Mouse (Mus musculus) intestine, embryonic 16.5 days (tissue): ENCODE measurements around the gene Cdkl1. TPM values are rescaled to one million over a fixed set of nuclear protein-coding genes. Genes with fewer than 3 reads are reported as not detected.

ENCODE experiments used
- ATAC-seq: fragments of 200-750 bp; cut with Nextera tagmentation; 2 replicates; pipeline ENCODE4 v1.8.0; 2017; ENCODE audit warnings: moderate TSS enrichment, moderate library complexity
- H3K27ac ChIP-seq: fragments of 300-500 bp; sonication (generic); 2 replicates; pipeline ENCODE4 v1.5.1; 2014; ENCODE audit warnings: mild to moderate bottlenecking, low read length
- H3K27me3 ChIP-seq: fragments of 300-500 bp; sonication (generic); replicated peaks from 2 replicates; pipeline ENCODE4 v1.6.1; 2014; ENCODE audit warnings: low read length, control low read depth, mixed read lengths; ENCODE audit not compliant: control insufficient read depth, insufficient read depth
- H3K36me3 ChIP-seq: fragments of 300-500 bp; sonication (generic); 2 replicates; pipeline ENCODE4 v1.6.1; 2014; ENCODE audit warnings: low read length, control low read depth; ENCODE audit not compliant: control insufficient read depth, insufficient read depth
- H3K4me1 ChIP-seq: fragments of 300-500 bp; sonication (generic); 2 replicates; pipeline ENCODE4 v1.6.1; 2014; ENCODE audit warnings: low read length, control low read depth, mixed read lengths; ENCODE audit not compliant: control insufficient read depth, insufficient read depth
- H3K4me2 ChIP-seq: fragments of 300-500 bp; sonication (generic); 2 replicates; pipeline ENCODE4 v1.6.1; 2014; ENCODE audit warnings: low read depth, low read length, control low read depth
- H3K4me3 ChIP-seq: fragments of 300-500 bp; sonication (generic); 2 replicates; pipeline ENCODE4 v1.5.1; 2014; ENCODE audit warnings: mild to moderate bottlenecking, low read length
- H3K9ac ChIP-seq: fragments of 300-500 bp; sonication (generic); 2 replicates; pipeline ENCODE4 v1.6.1; 2014; ENCODE audit warnings: low read depth, low read length
- H3K9me3 ChIP-seq: fragments of 300-500 bp; sonication (generic); 2 replicates; pipeline ENCODE4 v1.6.1; 2016; ENCODE audit warnings: low read length, control low read depth; ENCODE audit not compliant: control insufficient read depth
- whole genome bisulfite sequencing: fragments of 180-500 bp; shearing (Covaris S2); extraction: QIAGEN DNeasy Blood & Tissue Kit; methylation state at CpG from one replicate; pipeline ENCODE4 v1.1.7; 2014; 5-methylcytosine and 5-hydroxymethylcytosine counted together
- polyA plus RNA-seq: library from polyadenylated mRNA; unstranded; fragments of >200 nt; fragmentation: Nextera tagmentation; extraction: Ambion mirVana; gene quantifications from 2 replicates; pipeline ENCODE4 v1.2.1, GENCODE M21; 2015

The Cdkl1 gene
- polyA plus RNA-seq, 1 experiment from 2014 or later: 2.2 TPM

DNA sequence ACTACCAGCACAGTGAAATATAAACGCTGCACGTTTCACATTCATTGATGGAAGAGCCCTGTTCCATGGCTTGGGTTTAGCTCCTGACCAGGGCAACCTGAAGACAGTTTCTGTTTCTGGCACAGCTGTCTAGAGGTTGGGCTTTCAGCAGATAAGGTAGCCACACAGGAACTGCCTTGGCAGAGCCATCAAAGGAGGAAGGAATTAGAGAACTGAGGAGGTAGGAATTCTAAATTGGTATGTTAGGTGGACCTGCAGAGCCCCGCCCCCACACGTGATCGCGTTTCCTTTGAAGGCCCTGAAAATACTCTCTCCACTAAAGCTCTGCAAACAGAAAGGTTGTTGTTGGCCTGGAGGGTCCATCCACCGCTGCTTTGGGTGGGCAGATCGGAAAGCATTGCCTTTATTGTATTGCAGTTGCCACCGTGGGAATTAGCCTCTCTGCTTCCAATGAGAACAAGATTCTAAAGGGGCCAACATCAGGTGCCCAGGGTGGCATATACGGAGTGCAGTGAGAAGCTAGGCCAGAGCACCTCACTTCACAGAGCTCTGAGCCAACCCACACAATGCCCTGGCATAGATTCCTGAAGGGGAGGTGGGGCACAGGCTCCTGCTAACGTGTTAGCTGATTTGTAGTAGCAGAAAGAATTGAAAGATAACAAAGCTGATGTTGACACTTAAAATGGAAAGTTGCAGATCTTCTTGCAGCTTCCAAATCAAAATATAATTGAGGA is 14.3 kb downstream of the Cdkl1 start:
- peaks cover 12% of the 10 kb centered on the region; the same call in 1 of the 2 replicates for H3K4me1 ChIP-seq
- H3K27ac ChIP-seq: no peak overlapping the region
- WGBS: 53% methylated on average over 11 of the region's 11 CpGs
- no peaks in the 10 kb centered on the region for H3K36me3 ChIP-seq
- no peak overlapping the region for H3K4me3 ChIP-seq
- no peak overlapping the region for H3K4me2 ChIP-seq
- H3K9me3 ChIP-seq: no peaks in the 10 kb centered on the region
- H3K9ac ChIP-seq: no peak overlapping the region
- no peaks in the 10 kb centered on the region for H3K27me3 ChIP-seq
- peak; percentile 29 for ATAC-seq

DNA sequence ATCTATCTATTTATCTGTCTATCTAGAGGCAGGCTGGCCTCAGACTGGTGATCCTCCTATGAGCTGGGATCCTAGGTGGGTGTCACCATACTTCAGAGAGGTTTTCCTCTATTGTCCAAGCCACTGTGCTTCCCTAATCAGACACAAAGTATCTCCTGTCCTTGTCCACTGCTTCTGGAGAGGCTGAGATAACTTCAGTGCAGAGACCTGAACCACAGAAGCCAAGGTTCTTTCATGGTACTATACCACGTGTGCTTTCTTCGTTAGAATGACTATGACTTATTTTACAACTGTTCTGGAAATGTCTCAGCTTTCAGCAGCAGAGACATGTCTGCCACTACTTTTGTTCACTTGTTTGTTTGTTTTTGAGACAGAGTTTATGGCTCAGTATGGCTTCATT is 22.2 kb downstream of the Cdkl1 start:
- no peak for ATAC-seq
- Histone ChIP-seq H3K4me2 (no peak overlapping the region), H3K4me1 (peaks cover 9% of the 10 kb centered on the region; the same call in 1 of the 2 replicates), H3K27ac (no peak overlapping the region), H3K4me3 (no peak overlapping the region), H3K9ac (no peak overlapping the region), H3K27me3 (no peaks in the 10 kb centered on the region), H3K9me3 (no peaks in the 10 kb centered on the region; the same call in 1 of the 2 replicates), H3K36me3 (no peaks in the 10 kb centered on the region)
- WGBS: 85% methylated on average over 2 of the region's 2 CpGs

DNA sequence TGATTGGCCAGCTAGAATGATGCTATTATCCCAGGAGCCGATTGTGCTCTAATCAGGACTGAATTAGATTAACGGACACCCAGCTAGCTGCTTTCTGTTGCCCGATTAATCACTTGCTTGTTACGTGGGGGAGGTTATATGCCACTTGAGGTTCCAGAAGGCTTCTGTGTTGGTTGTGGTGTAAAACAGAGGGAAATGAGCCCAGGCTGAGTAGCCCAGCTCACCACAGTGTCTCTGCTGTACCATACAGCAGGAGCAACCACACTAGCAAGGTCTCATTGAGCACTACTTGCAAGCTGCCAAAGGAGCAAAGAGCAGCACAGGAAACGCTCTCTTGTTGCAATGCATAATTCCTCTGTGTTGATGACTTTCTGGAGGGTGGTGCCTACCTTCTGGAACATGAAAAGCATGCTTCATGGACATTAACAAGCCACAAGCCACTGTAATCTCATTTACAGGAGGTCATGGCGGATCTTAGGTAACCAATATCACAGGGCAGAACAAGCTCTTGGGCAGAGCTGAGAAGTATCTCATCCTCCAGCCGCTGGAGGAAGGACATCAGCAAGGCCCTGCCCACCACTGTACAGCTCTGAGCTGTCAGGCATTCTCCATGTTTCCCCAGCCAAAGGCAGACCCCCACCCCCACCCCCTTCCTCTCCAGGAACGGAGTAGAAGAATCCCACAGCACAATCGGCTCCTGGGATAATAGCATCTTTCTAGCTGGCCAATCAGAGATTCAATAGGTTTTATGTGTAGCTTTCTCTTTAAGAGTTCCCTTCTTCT is 23.4 kb downstream of the Cdkl1 start:
- Histone ChIP-seq H3K36me3 (no peaks in the 10 kb centered on the region), H3K4me2 (no peak overlapping the region), H3K4me3 (no peak overlapping the region), H3K9ac (no peak overlapping the region), H3K9me3 (no peaks in the 10 kb centered on the region; the same call in 1 of the 2 replicates), H3K27ac (no peak overlapping the region), H3K4me1 (peaks cover 9% of the 10 kb centered on the region; the same call in 1 of the 2 replicates), H3K27me3 (no peaks in the 10 kb centered on the region)
- WGBS: 56% methylated on average over 9 of the region's 9 CpGs
- ATAC-seq: no peak

DNA sequence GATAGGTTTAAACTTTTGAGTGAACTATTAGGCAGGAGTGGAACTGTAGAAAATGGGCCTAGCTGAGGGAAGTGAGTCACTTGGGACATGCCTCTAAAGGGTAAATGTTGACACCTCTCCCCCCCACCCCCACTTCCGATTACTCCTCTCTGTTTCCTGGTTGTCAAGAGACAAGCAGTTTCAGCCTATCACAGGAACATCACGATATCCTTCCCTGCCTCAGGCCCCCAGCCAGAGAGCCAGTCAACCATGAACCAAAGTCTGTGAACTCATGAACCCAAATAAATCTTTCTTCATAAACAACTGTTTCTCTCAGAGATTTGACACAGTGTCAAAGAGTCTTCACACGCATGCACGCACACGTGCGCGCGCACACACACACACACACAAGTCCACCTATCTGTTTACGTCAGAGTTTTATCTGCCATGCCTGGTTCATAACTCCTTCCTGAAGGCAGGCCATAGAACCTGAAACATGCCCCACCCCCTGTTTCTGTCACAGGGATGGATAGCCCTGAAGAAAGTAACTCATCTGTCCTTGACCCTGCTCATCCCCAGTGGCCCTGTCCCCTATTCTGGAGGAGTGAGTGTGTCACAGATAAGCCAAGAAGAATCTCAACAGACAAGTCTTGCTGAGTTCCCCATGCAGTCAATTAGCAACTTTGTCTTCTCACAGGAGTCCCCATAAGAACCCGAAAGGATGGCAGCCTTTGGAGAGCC is 24.7 kb downstream of the Cdkl1 start:
- peaks cover 9% of the 10 kb centered on the region; the same call in 1 of the 2 replicates for H3K4me1 ChIP-seq
- WGBS: 72% methylated on average over 10 of the region's 10 CpGs
- no peak overlapping the region for H3K4me3 ChIP-seq
- H3K36me3 ChIP-seq: no peaks in the 10 kb centered on the region
- no peak overlapping the region for H3K4me2 ChIP-seq
- no peak overlapping the region for H3K27ac ChIP-seq
- no peaks in the 10 kb centered on the region for H3K27me3 ChIP-seq
- no peaks in the 10 kb centered on the region; the same call in 1 of the 2 replicates for H3K9me3 ChIP-seq
- no peak for ATAC-seq
- H3K9ac ChIP-seq: no peak overlapping the region

DNA sequence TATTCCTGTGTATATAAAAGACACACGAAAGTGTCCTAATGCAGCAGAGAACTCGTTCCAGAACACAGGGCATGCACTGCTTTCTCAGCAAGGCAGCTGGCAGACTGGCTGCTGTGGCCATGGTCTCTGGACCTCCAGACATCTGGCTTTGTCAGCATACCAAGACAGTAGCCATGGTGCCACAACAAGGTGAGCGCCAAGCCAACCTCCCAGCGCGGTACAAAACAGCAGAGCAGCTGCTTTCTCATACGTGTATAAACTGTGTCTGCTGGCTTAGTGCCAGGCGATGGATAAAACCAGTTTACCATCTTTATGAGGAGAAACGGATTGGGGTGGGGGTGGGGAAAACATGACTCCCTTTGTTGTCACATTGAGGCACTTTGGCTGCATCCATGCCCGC is 25.5 kb downstream of the Cdkl1 start:
- WGBS: 59% methylated on average over 9 of the region's 9 CpGs
- H3K27me3 ChIP-seq: no peaks in the 10 kb centered on the region
- no peak overlapping the region for H3K27ac ChIP-seq
- ATAC-seq: no peak
- no peak overlapping the region for H3K4me3 ChIP-seq
- no peak overlapping the region for H3K9ac ChIP-seq
- peaks cover 9% of the 10 kb centered on the region; the same call in 1 of the 2 replicates for H3K4me1 ChIP-seq
- H3K36me3 ChIP-seq: no peaks in the 10 kb centered on the region
- H3K9me3 ChIP-seq: no peaks in the 10 kb centered on the region; the same call in 1 of the 2 replicates
- no peak overlapping the region for H3K4me2 ChIP-seq

DNA sequence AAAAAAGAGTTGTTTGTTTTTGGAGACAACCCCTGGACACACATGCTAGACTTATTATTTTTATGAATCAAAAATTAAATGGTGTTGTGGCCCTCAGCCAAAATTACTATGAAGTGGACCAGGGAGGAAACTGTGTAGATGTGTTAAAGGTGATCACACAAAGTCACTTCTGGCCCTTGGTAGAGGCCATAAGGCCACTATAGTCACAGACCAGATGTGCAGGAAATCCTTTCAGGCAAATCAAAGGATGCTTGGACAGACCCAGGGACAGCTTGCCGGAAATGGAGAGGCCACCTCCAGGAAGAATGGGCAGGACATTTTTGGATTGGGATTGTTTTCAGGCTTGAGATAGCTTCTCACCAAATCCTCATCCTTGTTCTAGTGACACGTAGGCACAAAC is 29.5 kb downstream of the Cdkl1 start:
- H3K27ac ChIP-seq: no peak overlapping the region
- peaks cover 21% of the 10 kb centered on the region; the same call in 1 of the 2 replicates for H3K4me1 ChIP-seq
- no peaks in the 10 kb centered on the region for H3K27me3 ChIP-seq
- no peak overlapping the region for H3K4me3 ChIP-seq
- no peak overlapping the region for H3K4me2 ChIP-seq
- H3K9ac ChIP-seq: no peak overlapping the region
- no peaks in the 10 kb centered on the region for H3K36me3 ChIP-seq
- 72% methylated on average over 2 of the region's 2 CpGs for WGBS
- no peaks in the 10 kb centered on the region for H3K9me3 ChIP-seq
- ATAC-seq: no peak

DNA sequence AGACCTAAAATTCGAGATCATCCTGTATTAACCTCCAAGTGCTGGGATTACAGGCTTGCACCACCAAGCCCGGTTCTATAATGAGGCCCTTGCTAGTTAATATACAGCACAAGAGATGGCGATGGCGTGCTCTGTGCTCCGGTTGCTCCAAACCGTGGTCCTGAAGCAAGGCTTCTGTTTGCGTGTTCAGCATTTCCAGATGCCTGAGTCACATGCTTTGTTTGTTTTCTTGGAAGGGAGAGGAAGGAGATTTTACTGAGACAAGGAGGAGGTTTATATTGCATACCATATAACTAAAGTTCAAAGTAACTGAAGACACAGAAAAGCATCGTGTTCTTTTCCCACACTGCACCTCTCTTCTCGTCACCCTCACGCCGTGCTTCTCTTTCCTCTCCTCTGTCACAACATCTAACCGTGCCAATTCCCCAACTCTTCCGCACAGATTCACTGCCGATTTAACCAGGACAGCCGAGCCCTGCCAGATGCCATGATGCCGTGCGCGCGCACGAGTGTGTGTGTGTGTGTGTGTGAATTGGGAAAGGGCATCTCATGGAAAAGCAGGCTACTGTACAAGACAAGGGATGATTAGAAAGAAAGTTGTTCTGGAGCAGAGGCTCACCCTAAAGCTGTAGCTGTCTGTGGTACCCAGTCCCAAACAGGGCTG is 30.2 kb downstream of the Cdkl1 start:
- Histone ChIP-seq H3K4me1 (peaks cover 18% of the 10 kb centered on the region; the same call in 1 of the 2 replicates), H3K27ac (no peak overlapping the region), H3K9me3 (no peaks in the 10 kb centered on the region), H3K4me3 (no peak overlapping the region), H3K4me2 (no peak overlapping the region), H3K36me3 (no peaks in the 10 kb centered on the region), H3K27me3 (no peaks in the 10 kb centered on the region), H3K9ac (no peak overlapping the region)
- 80% methylated on average over 20 of the region's 20 CpGs for WGBS
- ATAC-seq: no peak

DNA sequence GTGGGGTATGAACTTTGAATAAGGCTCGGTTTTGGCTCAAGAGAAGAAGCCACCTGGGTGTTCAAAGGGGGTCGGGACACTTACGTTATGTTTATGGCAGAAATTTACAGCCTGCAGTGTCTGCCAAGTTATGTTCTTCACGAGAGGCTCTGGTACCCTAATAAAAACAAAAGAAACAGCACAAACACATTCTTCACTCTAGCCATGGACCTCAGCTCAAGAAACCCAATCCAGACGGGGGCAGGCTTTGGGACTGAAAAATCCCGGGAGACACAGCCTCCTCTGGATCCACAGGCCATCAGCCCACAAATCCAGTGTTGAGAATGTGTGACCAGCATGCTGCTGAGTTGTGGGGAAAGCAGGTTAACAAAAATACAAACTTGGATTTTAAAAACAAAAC is 31.1 kb downstream of the Cdkl1 start:
- Histone ChIP-seq H3K9me3 (no peaks in the 10 kb centered on the region), H3K4me3 (no peak overlapping the region), H3K9ac (no peak overlapping the region), H3K27me3 (no peaks in the 10 kb centered on the region), H3K4me1 (peaks cover 16% of the 10 kb centered on the region; the same call in 1 of the 2 replicates), H3K4me2 (no peak overlapping the region), H3K36me3 (no peaks in the 10 kb centered on the region), H3K27ac (0 out of 2 replicates have a peak overlapping the region, but pooled peaks have one; percentile 30)
- 41% methylated on average over 6 of the region's 6 CpGs for WGBS
- ATAC-seq: no peak
